Mouse (Mus musculus) right cerebral cortex, adult 18-20 months (tissue): ENCODE data around the gene Hoxa10.

Source experiments
- DNase-seq: peaks from one replicate; pipeline ENCODE4 v3.0.0; 2022; ENCODE audit warnings: mixed read lengths

The Hoxa10 gene

GRCm38 (mm10) chr6:52245040-52245756, 4.5 kb upstream of the Hoxa10 start:
- no peak for DNase-seq

- DNase-seq = no peak
Measured at GRCm38 (mm10) chr6:52244471-52245039, 3.9 kb upstream of the Hoxa10 start.

DNA sequence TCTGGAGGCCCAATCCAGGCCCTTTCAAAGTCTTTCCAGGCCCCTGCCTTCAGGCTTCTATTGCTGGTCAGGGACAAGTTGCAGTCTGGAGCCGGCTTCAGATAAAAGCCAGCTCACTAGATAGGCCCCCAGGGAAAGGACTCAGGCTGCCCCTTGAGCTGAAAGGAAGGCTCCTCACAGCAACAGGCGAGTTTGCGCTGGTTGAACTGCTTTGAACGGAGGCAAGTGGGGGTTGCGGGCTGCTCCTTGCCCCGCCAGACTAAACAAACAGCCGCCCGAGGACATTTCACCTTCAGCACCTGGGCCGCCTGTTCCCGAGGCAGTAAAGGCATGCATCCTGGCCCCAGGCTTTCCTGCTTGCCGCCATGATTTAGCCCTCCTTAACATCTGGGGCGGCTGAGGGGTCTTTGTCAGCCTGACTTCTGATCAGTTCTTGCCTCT, 3.0 kb upstream of the Hoxa10 start:
- DNase-seq = no peak

GRCm38 (mm10) chr6:52242801-52243332, 2.2 kb upstream of the Hoxa10 start:
- DNase-seq = no peak

DNA sequence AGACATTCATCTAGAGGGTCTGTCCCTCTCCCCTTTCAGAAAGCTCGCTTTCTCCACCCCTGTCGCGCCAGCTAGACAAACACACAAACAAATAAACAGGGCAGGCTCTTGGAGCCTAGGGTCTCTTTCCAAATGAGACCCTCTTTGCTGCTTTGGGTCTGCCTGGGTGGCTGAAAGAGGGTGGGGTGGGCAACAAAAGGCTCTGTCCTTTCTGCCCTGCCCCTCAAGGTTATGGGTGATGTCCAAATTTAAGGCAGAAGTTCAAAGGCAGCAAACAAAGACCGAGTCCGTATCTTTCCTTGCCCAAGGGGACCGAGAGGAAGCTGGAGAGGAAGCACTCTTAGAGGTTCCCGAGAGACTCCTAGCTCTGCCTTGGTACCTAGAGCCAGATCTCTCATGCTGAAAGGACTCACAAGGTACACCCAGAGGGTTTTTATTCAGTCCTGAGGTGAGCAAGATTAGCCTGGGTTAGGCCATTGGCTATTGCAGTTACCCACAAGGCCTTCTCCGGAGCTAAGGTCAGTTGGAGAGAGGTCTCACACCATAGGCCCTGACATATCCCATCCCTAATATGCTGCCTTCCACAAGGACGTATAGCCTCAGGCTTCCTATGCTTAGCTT, 457 bp upstream of the Hoxa10 start:
- no peak for DNase-seq

DNA sequence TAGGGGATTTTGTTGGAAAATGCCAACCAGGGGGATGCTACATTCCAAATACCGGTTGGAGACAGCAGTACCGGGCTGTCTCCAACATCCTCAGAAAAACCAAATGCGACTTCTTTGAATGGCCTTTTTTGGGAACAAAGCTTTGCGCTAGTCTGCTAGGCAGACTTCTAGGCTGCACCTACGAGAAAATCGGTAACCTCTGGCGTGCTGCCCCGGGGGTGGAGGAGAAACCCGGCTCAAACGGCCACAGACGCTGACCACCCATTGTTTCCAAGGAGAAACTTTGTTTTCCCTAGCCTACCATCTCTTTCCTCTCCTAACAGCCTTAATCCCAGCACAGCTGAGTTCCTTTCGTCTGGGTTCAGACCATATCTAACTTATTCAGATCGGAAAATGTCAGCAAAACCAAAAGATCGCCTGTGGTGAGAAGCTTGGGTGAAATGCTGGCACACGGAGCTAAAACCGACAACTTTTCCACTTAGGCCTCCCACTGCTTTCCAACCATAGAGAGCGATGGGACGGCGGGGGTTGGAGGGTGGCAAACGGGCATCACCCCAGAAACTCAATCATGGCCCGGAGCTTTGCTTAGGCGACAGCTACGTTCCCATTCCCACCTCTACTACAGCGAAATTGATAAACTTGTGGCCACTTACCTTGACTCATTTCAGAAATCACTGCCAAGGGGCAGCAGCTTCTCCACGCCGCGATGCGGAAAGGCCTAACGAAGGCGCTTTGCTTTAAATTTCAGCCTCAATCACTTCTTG, 847 bp downstream of the Hoxa10 start:
- DNase-seq = no peak

DNA sequence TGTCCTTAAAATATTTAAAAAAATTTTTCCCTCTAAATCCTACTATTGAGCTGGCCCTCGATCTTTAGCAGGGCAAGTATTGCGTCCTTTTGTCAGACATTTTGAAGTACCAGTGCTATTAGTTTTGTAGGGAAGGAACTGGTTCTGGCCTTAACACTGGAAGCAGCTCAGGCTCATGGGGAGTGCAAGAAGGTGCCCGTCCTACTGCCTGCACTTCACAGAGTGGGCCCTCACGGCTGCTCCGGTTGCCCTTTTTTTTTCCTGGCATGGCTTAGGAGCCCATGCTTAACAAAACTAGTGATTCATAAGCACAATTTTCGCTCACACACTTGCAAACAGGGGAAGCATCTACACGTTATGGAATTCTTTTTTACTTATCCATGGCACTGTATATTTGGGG, 1.7 kb downstream of the Hoxa10 start:
- DNase-seq = no peak

DNA sequence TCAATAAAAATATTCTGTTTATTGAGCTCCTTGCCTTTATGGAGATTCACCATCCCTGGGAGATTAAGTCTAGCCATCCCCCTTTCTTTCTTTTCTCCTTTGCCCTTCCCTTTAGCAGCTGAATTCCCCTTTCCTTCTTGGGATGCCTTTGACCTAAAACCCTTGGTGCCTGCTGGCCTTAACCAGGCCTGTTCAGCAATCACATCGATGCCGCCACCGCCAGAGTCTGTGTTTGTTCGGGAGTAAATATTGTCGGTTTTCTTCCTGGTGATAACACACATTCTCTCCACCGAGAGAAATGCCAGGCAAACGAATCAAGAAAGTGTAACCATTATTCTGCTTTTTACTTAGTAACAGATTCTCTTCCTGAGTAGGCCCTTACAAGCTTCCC, 2.5 kb downstream of the Hoxa10 start:
- no peak for DNase-seq

GRCm38 (mm10) chr6:52237346-52238154, 3.1 kb downstream of the Hoxa10 start:
- DNase-seq = no peak

GRCm38 (mm10) chr6:52236806-52237205, 3.8 kb downstream of the Hoxa10 start:
- DNase-seq = no peak

DNA sequence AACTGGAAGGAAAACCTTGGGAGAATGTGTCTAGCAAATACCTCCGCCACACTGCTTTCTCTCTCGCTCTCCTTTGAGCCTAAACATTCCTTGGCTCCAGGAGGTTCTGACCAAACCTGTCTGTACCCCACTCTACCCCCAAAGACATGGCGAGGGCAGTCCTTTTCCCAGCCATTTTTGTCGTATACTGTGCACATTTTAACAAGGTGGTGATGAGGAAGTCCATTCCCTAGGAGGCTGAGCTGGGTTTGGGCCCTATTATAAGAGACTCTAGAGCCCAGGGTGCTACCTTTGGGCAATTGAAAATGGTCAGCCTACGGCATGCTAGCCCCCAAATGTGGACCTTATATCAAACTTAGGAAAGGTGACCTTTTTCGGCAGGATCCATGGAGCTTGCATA, 4.8 kb downstream of the Hoxa10 start:
- no peak for DNase-seq

DNA sequence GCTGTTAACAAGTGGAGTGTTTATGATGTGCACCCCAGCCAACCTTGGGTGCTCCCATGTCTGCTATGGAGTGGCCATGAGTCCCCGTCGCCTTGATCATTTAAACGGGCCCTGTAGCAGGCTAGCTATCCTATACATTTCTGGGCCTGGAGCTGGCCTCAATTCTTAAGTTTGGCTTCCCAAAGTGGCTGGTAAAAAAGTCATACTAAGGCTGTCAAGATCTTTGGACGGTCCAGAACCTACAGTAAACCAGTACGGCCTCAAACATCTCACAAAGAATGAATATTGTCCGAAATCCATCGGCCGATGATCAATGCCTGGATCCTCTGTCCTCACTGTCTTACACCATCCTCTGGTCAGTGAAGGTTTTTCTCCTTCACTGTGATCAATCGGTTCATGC, 5.4 kb downstream of the Hoxa10 start:
- no peak for DNase-seq

- no peak for DNase-seq
Measured at GRCm38 (mm10) chr6:52234428-52235140, 6.1 kb downstream of the Hoxa10 start.

DNA sequence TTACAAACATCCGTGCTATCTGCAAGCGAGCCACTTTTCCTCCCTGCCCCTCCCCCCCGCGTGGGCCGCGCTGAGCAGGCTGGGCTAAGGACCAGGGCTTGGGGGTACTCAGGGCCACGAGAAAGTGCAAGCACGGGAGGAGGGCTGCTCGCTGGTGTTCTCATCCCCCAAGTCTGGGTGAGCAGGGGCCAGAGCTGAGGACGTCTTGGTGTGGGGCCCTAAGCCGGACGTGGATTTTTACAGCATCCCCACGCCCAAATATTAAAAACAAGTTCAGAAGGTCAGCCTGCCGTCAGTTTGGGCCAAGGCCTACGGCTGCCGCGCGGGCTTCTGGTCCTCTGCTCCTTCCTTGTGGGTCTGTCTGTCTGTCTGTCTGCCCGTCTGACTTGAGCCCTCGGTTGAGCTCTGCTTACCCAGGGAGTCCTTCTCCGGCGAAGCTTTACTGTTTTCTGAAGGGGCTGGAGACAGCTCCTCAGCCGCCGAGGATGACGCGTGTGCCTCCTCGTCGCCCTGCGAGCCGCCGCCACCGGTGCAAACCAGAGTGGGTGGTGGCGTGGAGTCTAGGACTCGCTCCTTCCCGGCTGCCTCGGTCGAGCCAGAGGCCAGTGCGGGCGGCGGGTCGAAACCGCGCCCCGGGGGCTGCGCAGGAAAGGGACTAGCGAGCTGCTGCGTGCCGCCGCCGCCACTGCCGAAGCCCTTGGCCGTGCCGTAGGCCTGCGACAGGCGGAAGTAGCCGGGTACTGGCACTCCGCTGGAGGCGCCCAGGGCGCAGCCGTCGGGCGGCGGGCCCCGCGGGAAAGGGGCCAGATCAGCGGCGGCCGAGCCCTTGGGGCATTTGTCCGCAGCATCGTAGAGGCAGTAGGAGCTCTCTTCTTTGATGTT, 6.9 kb downstream of the Hoxa10 start:
- DNase-seq = no peak

- DNase-seq = no peak
Measured at GRCm38 (mm10) chr6:52232984-52233545, 7.6 kb downstream of the Hoxa10 start.

- DNase-seq = no peak
Measured at GRCm38 (mm10) chr6:52232568-52232965, 8.1 kb downstream of the Hoxa10 start.

- no peak for DNase-seq
Measured at GRCm38 (mm10) chr6:52231885-52232567, 8.6 kb downstream of the Hoxa10 start.

DNA sequence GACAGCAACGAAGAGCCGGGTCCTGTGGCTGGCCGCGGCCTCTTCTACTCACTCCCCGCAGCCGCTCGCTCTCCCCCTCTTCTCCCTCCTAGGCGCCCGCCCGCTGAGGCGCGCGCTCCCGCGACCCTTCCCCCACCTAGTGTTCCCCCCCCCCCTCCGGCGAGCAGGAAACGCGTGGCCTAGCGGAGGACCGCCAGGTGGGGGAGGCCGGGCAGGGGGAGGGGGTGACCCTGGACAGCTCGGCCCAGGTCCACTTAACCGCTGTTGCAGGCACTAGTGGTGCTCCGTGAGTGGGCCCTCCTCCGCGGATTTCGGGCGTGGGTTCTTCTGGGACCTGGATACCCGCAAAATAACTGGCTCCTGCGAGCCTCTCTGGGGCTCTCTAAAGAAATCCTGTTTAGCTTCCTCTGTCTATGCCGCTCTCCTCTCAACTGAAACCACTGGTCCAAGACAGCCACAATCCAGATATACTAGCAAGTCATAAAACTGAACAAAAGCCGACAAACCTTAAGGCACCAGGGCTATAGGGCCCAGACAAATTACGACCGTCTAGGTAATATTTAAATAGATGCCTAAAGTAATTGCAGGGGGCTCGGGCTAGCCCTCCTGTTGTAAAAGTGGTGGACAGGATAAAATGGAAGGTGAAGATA, 10.0 kb downstream of the Hoxa10 start, which contains the start of gene Hoxa9:
Hoxa9 (minus strand) TSS at position 574 of the 650 bp plus-strand sequence.
- DNase-seq = no peak
